Mouse (Mus musculus) adipocyte (in vitro differentiated cells): ENCODE measurements around the gene Rubcn.
A peak's percentile ranks its signal among the peaks of the same experiment; 100 is the strongest.
"Not testable (repeated sequence)": the region's sequence is repeated elsewhere in the genome, so short reads cannot be mapped to it uniquely, and the experiment has no call there.

Experiments
- DNase-seq: peaks from one replicate; pipeline ENCODE4 v3.0.0-alpha.2; 2016; ENCODE audit warnings: low spot score

Rubcn gene

GRCm38 (mm10) chr16:32877343-32878156 lies at the start of gene Rubcn, which contains the start of gene Fyttd1:
Rubcn (minus strand) TSS chr16:32877766.
Fyttd1 (plus strand) TSS chr16:32877500.
- peak; percentile 96 for DNase-seq

DNA sequence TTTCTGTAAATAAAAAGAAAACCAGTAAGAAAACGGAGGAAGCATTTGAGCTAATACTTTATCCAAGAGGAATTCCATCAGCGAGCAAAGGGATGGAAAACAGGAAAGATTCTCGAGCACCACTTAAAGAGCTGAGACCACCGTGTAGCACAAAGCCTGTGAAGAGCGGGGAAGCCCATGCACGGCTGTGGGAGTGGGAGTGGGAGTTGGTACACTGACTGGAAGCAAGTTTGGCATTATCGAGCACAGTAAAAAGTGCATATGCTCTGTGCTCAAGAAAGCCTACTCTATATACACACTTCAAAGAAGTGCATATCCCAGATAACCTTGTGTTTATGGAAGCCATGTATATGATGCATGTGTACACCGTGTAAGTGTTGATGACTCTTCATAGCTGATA lies 49.5 kb upstream of the Rubcn start:
- DNase-seq = no peak

- not testable (repeated sequence) for DNase-seq
Observed at GRCm38 (mm10) chr16:32926629-32927028, 49.1 kb upstream of the Rubcn start.

GRCm38 (mm10) chr16:32915292-32916068 lies 37.9 kb upstream of the Rubcn start:
- DNase-seq = peak; percentile 59

DNA sequence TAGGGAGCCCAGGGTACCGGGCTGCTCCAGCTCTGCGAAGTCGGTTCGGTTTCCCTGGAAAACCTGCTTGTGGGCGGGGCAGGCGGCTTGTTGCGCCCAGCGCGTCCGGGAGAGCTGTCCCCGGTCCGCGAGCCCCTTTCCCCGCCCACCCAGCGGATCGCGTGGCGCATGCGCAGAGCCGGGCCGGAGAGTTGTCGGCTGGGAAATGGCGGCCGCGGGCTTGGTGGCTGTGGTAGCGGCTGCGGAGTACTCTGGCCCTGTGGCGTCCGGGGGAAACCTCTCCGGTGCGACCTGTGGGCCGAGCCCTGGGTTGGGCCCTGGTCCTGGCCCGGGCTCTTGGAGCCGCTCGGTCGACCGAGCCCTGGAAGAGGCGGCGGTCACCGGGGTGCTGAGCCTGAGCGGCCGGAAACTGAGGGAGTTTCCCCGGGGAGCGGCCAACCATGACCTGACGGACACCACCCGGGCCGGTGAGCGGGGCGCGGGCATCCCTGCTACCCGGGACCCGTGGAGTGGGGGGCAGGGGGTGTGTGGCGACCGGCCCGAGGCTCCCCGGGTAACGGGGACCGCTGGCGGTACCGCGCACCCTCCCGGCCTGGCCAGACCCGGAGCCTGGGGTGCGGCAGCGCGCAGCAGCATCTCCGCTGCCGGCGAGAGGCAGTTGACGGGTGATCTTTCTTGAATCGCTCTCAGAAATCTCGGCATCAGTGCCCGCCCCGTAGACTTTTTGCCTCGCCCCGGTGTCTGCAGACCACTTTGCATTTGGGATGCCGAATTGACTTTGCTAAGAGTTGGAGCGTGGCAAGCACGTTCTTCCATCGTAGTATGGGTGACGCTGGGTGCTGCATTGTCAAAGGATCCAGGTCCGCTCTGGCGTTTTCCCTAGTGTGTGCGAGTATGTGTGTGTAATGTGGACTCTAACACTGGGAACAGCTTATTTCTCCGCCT lies 36.6 kb upstream of the Rubcn start, which contains the start of gene Lrch3:
Gene Lrch3, plus strand, starts transcription at position 164 of the 945 bp plus-strand sequence.
- DNase-seq = peak; percentile 96

DNA sequence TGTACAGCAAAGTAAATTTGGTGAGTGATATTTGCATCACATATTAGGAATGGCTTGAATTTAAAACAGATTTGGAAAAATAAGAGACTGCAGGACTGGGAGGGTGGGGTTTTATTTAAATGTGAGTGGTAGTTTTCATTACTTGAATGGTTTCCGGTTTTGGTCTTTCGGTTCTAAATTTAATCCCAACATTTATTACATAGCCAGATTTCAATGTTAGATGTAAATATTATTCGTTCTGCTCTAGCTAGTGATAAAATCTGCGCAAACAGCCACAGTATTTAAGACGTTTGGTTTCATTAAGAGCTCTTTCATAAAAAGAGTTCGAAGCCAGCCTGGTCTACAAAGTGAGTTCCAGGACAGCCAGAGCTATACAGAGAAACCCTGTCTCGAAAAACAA lies 35.6 kb upstream of the Rubcn start:
- no peak for DNase-seq

DNA sequence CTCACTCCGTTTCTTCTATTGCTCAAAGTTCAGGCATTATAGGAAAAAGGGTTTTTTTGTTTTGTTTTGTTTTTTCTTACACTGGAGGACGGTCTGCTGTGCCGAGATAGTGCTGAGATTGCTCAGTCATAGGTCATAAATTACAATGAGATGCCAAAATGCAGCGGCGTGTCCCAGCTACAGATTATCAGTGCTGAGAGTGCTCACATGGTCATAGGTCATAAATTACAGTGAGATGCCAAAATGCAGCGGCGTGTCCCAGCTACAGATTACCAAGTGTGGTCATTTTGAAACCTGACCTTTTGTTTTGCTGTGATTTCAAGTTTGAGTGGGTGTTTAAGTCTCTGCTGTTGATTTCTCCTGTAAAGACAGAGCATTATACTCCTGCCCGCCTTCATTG lies 29.2 kb upstream of the Rubcn start:
- peak; percentile 84 for DNase-seq

GRCm38 (mm10) chr16:32906186-32906585 lies 28.6 kb upstream of the Rubcn start:
- DNase-seq = peak; percentile 36

DNA sequence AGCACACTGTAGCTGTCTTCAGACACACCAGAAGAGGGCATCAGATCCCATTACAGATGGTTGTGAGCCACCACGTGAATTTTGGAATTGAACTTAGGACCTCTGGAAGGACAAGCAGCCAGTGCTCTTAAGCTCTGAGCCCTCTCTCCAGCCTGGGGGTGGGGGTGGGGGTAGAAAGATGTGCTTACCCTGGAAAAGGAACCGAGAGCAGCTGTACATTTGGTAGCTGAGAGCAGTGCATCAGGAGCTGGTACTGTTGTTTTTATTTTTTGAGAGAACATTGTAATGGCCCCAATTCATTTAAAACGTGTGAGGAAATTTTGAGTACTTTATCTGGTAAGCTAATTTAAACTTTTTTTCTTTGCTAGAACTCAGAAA lies 24.5 kb upstream of the Rubcn start:
- DNase-seq = no peak

DNA sequence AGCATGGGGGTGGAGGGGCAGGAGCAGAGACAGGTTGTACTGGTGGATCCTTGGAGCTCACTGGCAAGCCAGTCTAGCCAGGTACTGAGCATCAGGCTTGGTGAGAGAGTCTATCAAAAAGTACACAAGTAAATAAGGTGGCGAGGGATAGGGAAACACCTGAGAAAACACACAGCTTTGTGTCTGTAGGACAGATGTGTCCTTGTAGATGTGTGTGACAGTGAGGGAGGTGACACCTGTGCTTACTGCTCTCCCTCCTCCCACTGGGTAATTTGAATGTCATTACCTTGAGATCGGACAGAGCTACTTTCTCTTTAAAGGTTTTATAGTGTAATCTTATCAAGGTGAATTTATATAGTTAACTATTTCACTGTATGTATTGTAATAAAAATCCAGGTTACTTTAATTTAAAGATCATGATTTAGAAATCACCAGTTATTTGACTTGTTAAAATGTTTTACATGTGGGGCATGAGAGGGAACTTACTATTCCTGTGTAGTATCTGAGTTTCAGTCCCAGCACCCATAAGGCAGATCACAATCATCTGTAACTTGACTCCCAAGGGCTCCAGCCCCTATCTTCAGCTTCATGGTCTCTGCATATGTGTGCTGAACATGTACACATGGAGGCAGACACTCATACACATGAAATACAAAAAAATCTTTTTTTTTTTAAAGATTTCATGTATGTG lies 23.9 kb upstream of the Rubcn start:
- DNase-seq = no peak

GRCm38 (mm10) chr16:32896126-32896525 lies 18.6 kb upstream of the Rubcn start:
- DNase-seq = no peak

DNA sequence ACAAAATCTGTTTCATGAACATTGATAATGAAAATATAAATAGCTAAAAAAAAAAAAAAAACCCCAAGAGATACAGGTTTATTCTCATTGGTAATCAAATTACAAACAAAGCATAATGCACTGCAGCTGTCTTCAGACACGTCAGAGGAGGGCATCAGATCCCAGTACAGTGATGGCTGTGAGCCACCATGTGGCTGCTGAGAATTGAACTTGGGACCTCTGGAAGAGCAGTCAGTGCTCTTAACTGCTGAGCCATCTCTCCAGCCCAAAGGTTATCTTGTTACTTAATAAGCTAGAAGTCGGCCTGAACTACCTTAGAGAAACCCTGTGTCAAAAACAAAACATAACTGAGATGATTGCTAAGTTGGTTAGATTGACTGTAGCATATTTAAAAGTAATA lies 12.3 kb upstream of the Rubcn start:
- DNase-seq = no peak

DNA sequence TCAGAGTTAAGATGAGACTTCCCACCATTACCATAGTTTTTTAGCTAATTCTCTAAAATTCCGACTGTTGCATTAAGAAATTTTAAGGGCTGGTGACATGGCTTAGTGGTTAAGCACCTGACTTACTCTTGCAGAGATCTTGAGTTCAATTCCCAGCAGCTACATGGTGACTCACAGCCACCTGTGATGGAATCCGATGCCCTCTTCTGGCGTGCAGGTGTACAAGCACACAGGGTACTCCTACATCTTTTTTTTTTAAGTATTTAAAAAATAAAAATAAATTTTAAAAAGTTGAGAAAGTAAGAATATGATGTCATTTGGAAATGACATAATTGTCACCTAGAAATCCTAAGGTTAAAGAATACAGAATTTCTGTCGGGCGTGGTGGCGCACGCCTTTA lies 10.4 kb upstream of the Rubcn start:
- DNase-seq = no peak

GRCm38 (mm10) chr16:32881538-32881937 lies 4.0 kb upstream of the Rubcn start:
- DNase-seq = no peak

DNA sequence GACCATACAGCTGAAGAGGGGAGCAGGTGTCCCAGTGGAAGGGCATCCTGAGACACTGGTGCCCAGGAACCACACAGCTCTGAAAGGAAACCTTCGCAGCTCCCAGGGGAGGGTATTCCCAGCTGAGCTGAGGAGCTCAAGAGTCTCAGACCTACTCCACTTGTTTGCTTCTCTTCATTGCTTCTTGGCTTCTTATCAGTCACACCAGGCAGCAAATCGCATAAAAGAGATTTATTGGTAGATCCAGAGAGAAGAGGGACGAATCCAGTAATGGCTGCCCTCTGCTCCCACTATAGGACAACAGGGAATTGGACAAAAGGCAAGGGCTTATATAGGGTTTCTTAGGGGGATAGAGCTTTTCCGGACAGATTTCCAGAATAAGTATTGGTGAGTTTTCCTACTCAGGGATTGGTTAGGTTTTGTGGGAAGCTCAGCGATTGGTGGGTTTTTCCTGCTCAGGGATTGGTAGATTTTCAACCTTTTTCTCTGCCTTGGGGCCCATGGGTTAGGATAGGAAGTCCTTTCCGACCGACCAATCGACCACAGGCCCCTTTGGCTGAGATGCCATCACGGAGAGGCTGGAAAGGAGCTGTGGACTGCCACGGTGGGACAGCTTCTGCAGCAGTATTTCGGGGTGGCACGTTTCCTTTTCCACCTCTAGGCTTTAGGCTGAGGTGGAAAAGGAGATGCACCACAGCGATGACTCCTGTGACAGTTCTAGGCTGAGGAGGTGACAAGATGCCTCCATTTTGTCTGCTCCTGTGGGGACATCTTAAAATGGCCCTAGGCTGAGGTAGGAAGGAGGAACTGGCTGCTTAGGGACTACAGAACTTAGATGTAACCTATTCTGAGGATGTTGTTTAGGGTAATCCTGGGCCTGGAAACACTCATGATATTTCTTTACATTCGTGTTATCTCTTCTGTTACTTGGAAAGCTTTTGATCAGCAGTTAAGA lies 1.7 kb upstream of the Rubcn start:
- DNase-seq = peak; percentile 39

DNA sequence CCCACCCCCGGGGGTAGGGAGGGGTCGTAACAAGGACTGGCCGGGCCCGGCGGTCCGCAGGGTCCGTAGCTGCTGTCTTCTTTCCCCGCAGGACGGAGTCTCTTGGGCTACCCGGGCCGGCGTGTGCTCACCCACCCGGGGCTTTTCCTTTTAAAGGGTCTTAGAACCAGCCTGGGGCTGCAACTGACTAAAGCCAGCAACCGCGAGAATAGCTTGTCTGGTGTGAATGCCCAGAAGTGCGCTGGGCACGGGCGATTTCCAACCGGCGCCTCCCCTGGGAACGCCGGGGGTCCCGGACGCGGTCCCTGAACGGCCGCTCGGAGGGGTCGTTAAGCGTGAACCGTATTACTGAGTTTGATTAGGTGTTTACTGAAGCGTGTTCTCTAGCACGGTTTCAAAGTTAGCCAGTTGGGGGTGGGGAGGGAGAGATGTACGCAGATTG lies 612 bp upstream of the Rubcn start:
- peak; percentile 47 for DNase-seq

DNA sequence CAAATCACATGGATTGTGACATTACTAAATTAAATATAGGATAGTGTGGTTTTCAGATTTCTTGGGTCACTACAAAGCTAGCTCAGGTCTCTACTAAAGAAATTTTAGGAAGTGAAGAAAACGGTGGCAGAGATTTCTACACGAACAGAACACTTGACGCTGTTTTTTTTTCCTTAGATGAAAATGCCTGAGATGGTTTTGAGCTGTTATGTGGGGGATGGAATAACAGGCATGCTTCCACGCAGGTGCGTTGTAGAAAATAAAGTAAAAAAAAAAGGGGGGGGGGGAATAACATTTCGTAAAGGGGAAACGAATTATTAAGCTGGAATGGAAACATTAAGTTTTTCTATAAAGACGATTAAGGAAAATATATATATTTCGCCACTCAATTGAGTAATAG lies 735 bp downstream of the Rubcn start:
- DNase-seq = no peak

- DNase-seq = no peak
Observed at GRCm38 (mm10) chr16:32875847-32876246, 1.7 kb downstream of the Rubcn start.

DNA sequence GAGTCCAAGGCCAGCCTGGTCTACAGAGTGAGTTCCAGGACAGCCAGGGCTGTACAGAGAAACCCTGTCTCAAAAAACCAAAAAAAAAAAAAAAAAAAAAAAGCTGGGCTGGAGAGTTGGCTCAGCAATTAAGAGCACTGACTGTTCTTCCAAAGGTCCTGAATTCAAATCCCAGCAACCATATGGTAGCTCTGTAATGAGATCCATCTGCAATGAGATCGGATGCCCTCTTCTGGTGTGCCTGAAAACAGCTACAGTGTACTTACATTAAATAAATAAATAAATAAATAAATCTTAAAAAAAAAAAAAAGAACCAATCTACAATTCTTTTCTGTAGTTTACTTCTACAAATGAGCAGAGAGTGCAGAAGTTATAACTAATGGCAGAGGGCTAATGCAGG lies 2.3 kb downstream of the Rubcn start:
- DNase-seq = peak; percentile 38

GRCm38 (mm10) chr16:32873366-32873765 lies 4.2 kb downstream of the Rubcn start:
- no peak for DNase-seq
